Mouse (Mus musculus) hindbrain, embryonic 16.5 days (tissue): Measurements from ENCODE around the gene Chmp4b. TPM values are rescaled to one million over a fixed set of nuclear protein-coding genes. Genes with fewer than 3 reads are reported as not detected.
A peak's percentile ranks its signal among the peaks of the same experiment; 100 is the strongest.

Experiments
- ATAC-seq: fragments of 200-750 bp; cut with Nextera tagmentation; 2 replicates; pipeline ENCODE4 v1.8.0; 2017; ENCODE audit warnings: moderate TSS enrichment, moderate library complexity
- H3K27ac ChIP-seq: fragments of 300-500 bp; sonication (generic); 2 replicates; pipeline ENCODE4 v1.5.1; 2014; ENCODE audit warnings: low read depth, mild to moderate bottlenecking, control low read depth, low read length, moderate library complexity
- H3K27me3 ChIP-seq: fragments of 300-500 bp; sonication (generic); replicated peaks from 2 replicates; pipeline ENCODE4 v1.6.1; 2014; ENCODE audit warnings: low read length; ENCODE audit not compliant: control insufficient read depth, insufficient read depth
- H3K36me3 ChIP-seq: fragments of 300-500 bp; sonication (generic); 2 replicates; pipeline ENCODE4 v1.6.1; 2014; ENCODE audit warnings: mild to moderate bottlenecking, low read length, moderate library complexity, mixed read lengths; ENCODE audit not compliant: control insufficient read depth, insufficient read depth
- H3K4me1 ChIP-seq: fragments of 300-500 bp; sonication (generic); 2 replicates; pipeline ENCODE4 v1.6.1; 2014; ENCODE audit warnings: low read depth, low read length; ENCODE audit not compliant: control insufficient read depth, insufficient read depth
- H3K4me2 ChIP-seq: fragments of 300-500 bp; sonication (generic); 2 replicates; pipeline ENCODE4 v1.6.1; 2014; ENCODE audit warnings: mild to moderate bottlenecking, low read length, control low read depth, moderate library complexity
- H3K4me3 ChIP-seq: fragments of 300-500 bp; sonication (generic); 2 replicates; pipeline ENCODE4 v1.5.1; 2014; ENCODE audit warnings: mild to moderate bottlenecking, low read length, control low read depth, moderate library complexity
- H3K9ac ChIP-seq: fragments of 300-500 bp; sonication (generic); 2 replicates; pipeline ENCODE4 v1.6.1; 2014; ENCODE audit warnings: low read depth, mild to moderate bottlenecking, control low read depth, low read length, moderate library complexity
- H3K9me3 ChIP-seq: fragments of 300-500 bp; sonication (generic); 2 replicates; pipeline ENCODE4 v1.6.1; 2014; ENCODE audit warnings: mild to moderate bottlenecking, low read length, moderate library complexity; ENCODE audit not compliant: control insufficient read depth
- WGBS: fragments of 180-500 bp; shearing (Covaris S2); extraction: QIAGEN DNeasy Blood & Tissue Kit; methylation state at CpG from one replicate; pipeline ENCODE4 v1.1.7; 2014; 5-methylcytosine and 5-hydroxymethylcytosine counted together
- polyA plus RNA-seq: library from polyadenylated mRNA; unstranded; fragments of >200 nt; fragmentation: Nextera tagmentation; extraction: Ambion mirVana; gene quantifications from 2 replicates; pipeline ENCODE4 v1.2.1, GENCODE M21; 2015

The Chmp4b gene
- polyA plus RNA-seq, result 23.0 and 32.2 TPM in 2 replicates

- Histone ChIP-seq H3K4me1 (peaks cover 1% of the 10 kb centered on the region; the same call in 1 of the 2 replicates), H3K9me3 (0 out of 2 replicates have a peak, but pooled peaks cover 2% of the 10 kb centered on the region), H3K27me3 (no peaks in the 10 kb centered on the region), H3K4me3 (no peak within 1 kb of the TSS), H3K9ac (no peak within 1 kb of the TSS), H3K4me2 (no peak within 1 kb of the TSS), H3K36me3 (no peaks in the 10 kb centered on the region), H3K27ac (no peak within 1 kb of the TSS)
- WGBS, result 50% methylated on average over 8 of the region's 8 CpGs
- no peak for ATAC-seq
These were observed at the start of gene Chmp4b for GRCm38 (mm10) chr2:154651363-154651762. TSS of gene Chmp4b (plus strand) at chr2:154651705.

- Histone ChIP-seq H3K27me3 (peaks cover 2% of the 10 kb centered on the region; the same call in 1 of the 2 replicates), H3K4me1 (peaks cover 6% of the 10 kb centered on the region), H3K27ac (peak overlapping the region; percentile 55), H3K4me3 (peak overlapping the region; percentile 61), H3K36me3 (no peaks in the 10 kb centered on the region), H3K4me2 (peak overlapping the region; percentile 75), H3K9me3 (no peaks in the 10 kb centered on the region), H3K9ac (peak overlapping the region; percentile 88)
- no peak for ATAC-seq
- WGBS, result 21% methylated on average over 22 of the region's 22 CpGs
These were observed 48.4 kb upstream of the Chmp4b start for GRCm38 (mm10) chr2:154603007-154603637.

- ATAC-seq, result peak; percentile 100
- Histone ChIP-seq H3K4me1 (peaks cover 6% of the 10 kb centered on the region), H3K27ac (peak within 1 kb of the TSS; percentile 55), H3K4me3 (peak within 1 kb of the TSS; percentile 61), H3K27me3 (peaks cover 2% of the 10 kb centered on the region; the same call in 1 of the 2 replicates), H3K4me2 (peak within 1 kb of the TSS; percentile 75), H3K9ac (peak within 1 kb of the TSS; percentile 88), H3K36me3 (no peaks in the 10 kb centered on the region), H3K9me3 (no peaks in the 10 kb centered on the region)
- under 1% methylated on average over 13 of the region's 13 CpGs for WGBS
These were observed 47.8 kb upstream of the Chmp4b start, which contains the start of gene Pxmp4 for GRCm38 (mm10) chr2:154603638-154604153. TSS of gene Pxmp4 (minus strand) at chr2:154603708.

GRCm38 (mm10) chr2:154604156-154604555 is 47.3 kb upstream of the Chmp4b start:
- Histone ChIP-seq H3K4me3 (peak overlapping the region; percentile 61), H3K27me3 (peaks cover 2% of the 10 kb centered on the region; the same call in 1 of the 2 replicates), H3K4me2 (peak overlapping the region; percentile 75), H3K36me3 (no peaks in the 10 kb centered on the region), H3K9ac (no peak overlapping the region), H3K9me3 (no peaks in the 10 kb centered on the region), H3K4me1 (peaks cover 6% of the 10 kb centered on the region), H3K27ac (no peak overlapping the region)
- no peak for ATAC-seq
- 41% methylated on average over 7 of the region's 7 CpGs for WGBS

- peaks cover 6% of the 10 kb centered on the region for H3K4me1 ChIP-seq
- H3K9ac ChIP-seq, result no peak overlapping the region
- no peak overlapping the region for H3K27ac ChIP-seq
- no peaks in the 10 kb centered on the region for H3K36me3 ChIP-seq
- H3K4me3 ChIP-seq, result no peak overlapping the region
- no peak for ATAC-seq
- WGBS, result 82% methylated on average over 1 of the region's 1 CpGs
- no peak overlapping the region for H3K4me2 ChIP-seq
- no peaks in the 10 kb centered on the region for H3K9me3 ChIP-seq
- H3K27me3 ChIP-seq, result peaks cover 2% of the 10 kb centered on the region; the same call in 1 of the 2 replicates
These were observed 44.5 kb upstream of the Chmp4b start for GRCm38 (mm10) chr2:154606965-154607364.

- ATAC-seq, result no peak
- Histone ChIP-seq H3K9me3 (no peaks in the 10 kb centered on the region), H3K27ac (no peak overlapping the region), H3K27me3 (peaks cover 2% of the 10 kb centered on the region; the same call in 1 of the 2 replicates), H3K4me3 (no peak overlapping the region), H3K4me2 (no peak overlapping the region), H3K9ac (no peak overlapping the region), H3K4me1 (peaks cover 2% of the 10 kb centered on the region; the same call in 1 of the 2 replicates), H3K36me3 (no peaks in the 10 kb centered on the region)
- 74% methylated on average over 10 of the region's 10 CpGs for WGBS
These were observed 42.3 kb upstream of the Chmp4b start for GRCm38 (mm10) chr2:154609050-154609767.

- Histone ChIP-seq H3K36me3 (no peaks in the 10 kb centered on the region), H3K9ac (peak within 1 kb of the TSS; percentile 87), H3K4me2 (peak within 1 kb of the TSS; percentile 65), H3K4me3 (peak within 1 kb of the TSS; percentile 63), H3K4me1 (peaks cover 8% of the 10 kb centered on the region), H3K27ac (peak within 1 kb of the TSS; percentile 98), H3K9me3 (no peaks in the 10 kb centered on the region), H3K27me3 (no peaks in the 10 kb centered on the region)
- ATAC-seq, result peak; percentile 95
- under 1% methylated on average over 52 of the region's 98 CpGs for WGBS
These were observed 38.1 kb upstream of the Chmp4b start, which contains the start of the genes Zfp341 and 4930519P11Rik for GRCm38 (mm10) chr2:154613118-154614115. TSS of gene Zfp341 (plus strand) at chr2:154613297. TSS of gene 4930519P11Rik (minus strand) at chr2:154613437.

- Histone ChIP-seq H3K4me3 (peak overlapping the region; percentile 11), H3K9ac (no peak overlapping the region)
These were observed 36.5 kb upstream of the Chmp4b start for GRCm38 (mm10) chr2:154614841-154615576.

More at GRCm38 (mm10) chr2:154614841-154615576, 36.5 kb upstream of the Chmp4b start:
- 68% methylated on average over 19 of the region's 19 CpGs for WGBS
- Histone ChIP-seq H3K4me1 (peaks cover 8% of the 10 kb centered on the region), H3K9me3 (no peaks in the 10 kb centered on the region), H3K27me3 (no peaks in the 10 kb centered on the region), H3K27ac (no peak overlapping the region), H3K4me2 (peak overlapping the region; percentile 41), H3K36me3 (no peaks in the 10 kb centered on the region)
- no peak for ATAC-seq
